Mouse (Mus musculus) adrenal gland, postnatal 4 days (tissue): ENCODE data around the gene Spats2. TPM values are rescaled to one million over a fixed set of nuclear protein-coding genes. Genes with fewer than 3 reads are reported as not detected.
A peak's percentile ranks its signal among the peaks of the same experiment; 100 is the strongest.

Experiments
- DNase-seq, 2 experiments: peaks; one replicate each; pipeline ENCODE4 v3.0.0; 2021 to 2022; ENCODE audit warnings: low spot score in 2 of 2, mixed read lengths in 2 of 2
- microRNA-seq: library from miRNA; unstranded; fragments of <30 nt; microRNA quantifications from one replicate; pipeline ENCODE4 v1.2.0, GENCODE M21; 2021
- total RNA-seq, 2 experiments: library from RNA; stranded (reverse); gene quantifications; 2 replicates each; pipeline ENCODE4 v1.2.3; 2021

The Spats2 gene
- total RNA-seq, 2 experiments from 2014 or later: 30.7 to 34.1 TPM

- DNase-seq: no peak
Observed at GRCm38 (mm10) chr15:99253772-99254171, 128.1 kb downstream of the Spats2 start.

DNA sequence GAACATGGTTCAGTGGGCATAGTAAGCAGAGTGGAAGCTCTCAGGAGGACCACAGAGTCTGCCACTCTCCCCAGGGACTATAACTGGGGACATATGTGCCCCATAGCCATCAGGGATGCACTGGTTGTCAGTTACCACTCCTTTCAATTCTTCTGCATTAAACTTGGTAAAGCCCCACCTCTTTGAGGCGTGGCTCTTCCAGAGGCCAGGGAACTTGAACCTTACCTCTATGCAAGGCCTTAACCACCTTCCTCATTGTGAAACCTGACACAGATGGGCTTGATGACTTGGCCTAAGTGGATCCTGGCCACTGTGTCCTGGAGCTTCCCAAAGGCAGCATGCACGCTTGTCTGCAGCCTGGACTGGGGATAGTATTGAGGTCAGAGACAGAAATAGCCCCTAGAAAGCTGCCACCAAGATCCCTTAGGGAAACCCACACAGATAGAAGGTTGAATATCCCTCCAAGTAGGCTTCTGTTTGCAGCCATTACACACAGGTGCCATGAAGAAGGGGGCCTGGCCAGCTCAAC is 128.8 kb downstream of the Spats2 start:
- no peak for DNase-seq

- no peak for DNase-seq
Observed at GRCm38 (mm10) chr15:99255241-99255749, 129.6 kb downstream of the Spats2 start.

GRCm38 (mm10) chr15:99259167-99259729 is 133.5 kb downstream of the Spats2 start:
- no peak for DNase-seq

DNA sequence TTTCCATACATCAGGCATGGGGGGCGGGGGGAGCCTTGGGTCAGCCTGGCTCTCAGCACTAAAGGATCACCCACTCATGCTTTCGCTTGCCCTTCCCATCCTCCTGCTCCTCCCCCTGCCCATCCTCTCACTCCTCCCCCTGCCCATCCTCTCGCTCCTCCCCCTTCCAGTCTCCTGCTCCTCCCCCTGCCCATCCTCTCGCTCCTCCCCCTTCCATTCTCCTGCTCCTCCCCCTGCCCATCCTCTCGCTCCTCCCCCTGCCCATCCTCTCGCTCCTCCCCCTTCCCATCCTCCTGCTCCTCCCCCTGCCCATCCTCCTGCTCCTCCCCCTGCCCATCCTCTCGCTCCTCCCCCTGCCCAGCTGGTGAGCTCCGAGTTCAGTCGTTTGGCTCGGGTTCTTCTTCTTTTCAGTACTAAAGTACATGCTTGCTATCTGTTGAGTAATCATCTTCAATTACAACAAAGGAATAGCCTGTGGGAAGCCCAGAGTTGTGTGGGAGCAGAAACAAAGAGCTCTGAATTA is 134.1 kb downstream of the Spats2 start:
- DNase-seq: peak in 1 of 2 experiments; percentile 65

DNA sequence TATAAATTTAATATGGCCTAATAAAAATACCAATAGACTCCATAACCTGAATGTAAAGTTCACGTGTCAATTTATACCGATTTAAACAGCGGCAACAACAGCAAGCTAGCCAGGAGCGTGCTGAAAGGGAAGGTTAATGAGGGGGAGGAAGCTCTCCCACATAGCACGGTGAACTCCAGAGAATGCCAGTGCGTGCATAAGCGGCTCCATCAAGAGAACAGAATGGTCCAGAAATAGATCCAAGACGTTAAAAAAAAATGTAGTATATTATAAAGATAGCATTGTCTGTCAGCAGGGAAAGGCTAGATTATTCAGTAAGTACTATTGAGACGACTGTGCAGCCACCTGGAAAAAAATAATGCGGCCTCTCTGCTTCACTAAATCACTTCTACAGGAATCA is 137.0 kb downstream of the Spats2 start:
- DNase-seq: no peak

Small RNA genes lying within 50 kb of the gene (microRNA-seq; reads per million reads assigned to microRNA genes)
- gene Mir6960: not detected

Other genes starting within 250 kb of the Spats2 start
- gene Rhebl1, start 231.4 kb upstream of the Spats2 start, total RNA-seq: 1 to 10 TPM; 3.9 to 6.2 TPM
- 1 to 10 TPM; 2.1 to 2.9 TPM for gene Dhh, start 227.4 kb upstream of the Spats2 start, total RNA-seq
- 10 to 100 TPM; 41.5 to 45.9 TPM for gene Lmbr1l, start 207.7 kb upstream of the Spats2 start, total RNA-seq
- 100 to 1,000 TPM; 512 to 526 TPM for gene Tuba1b, start 191.4 kb upstream of the Spats2 start, total RNA-seq
- not detected for gene Gm49450, start 172.4 kb upstream of the Spats2 start, total RNA-seq
- gene Tuba1a, start 172.2 kb upstream of the Spats2 start, total RNA-seq: 100 to 1,000 TPM; 323 to 446 TPM
- 100 to 1,000 TPM; 200 to 217 TPM for gene Tuba1c, start 96.0 kb upstream of the Spats2 start, total RNA-seq
- 10 to 100 TPM; 26.7 to 68.4 TPM for gene Prph, start 70.7 kb upstream of the Spats2 start, total RNA-seq
- 10 to 100 TPM; 14.5 to 17.1 TPM for gene Troap, start 51.3 kb upstream of the Spats2 start, total RNA-seq
- gene C1ql4, start 38.1 kb upstream of the Spats2 start, total RNA-seq: under 1 TPM in 1 of 2 experiments, not detected in 1; 0.20 TPM
- gene Dnajc22, start 32.7 kb upstream of the Spats2 start, total RNA-seq: 1 to 10 TPM; 3.7 to 6.4 TPM
- 1 to 10 TPM; 3.8 to 6.7 TPM for gene Kcnh3, start 98.9 kb downstream of the Spats2 start, total RNA-seq
- 10 to 100 TPM; 72.0 to 72.8 TPM for gene Mcrs1, start 126.0 kb downstream of the Spats2 start, total RNA-seq
- 10 to 100 TPM; 68.7 to 77.8 TPM for gene Prpf40b, start 169.2 kb downstream of the Spats2 start, total RNA-seq
- gene Fam186b, start 170.0 kb downstream of the Spats2 start, total RNA-seq: 1 to 10 TPM; 1.6 to 2.4 TPM
- gene Fmnl3, start 244.6 kb downstream of the Spats2 start, total RNA-seq: 10 to 100 TPM; 41.0 to 45.6 TPM